Mouse (Mus musculus) limb, embryonic 15.5 days (tissue): Measurements from ENCODE around the gene Paxbp1. TPM values are rescaled to one million over a fixed set of nuclear protein-coding genes. Genes with fewer than 3 reads are reported as not detected.

Experiments used
- ATAC-seq: fragments of 200-750 bp; cut with Nextera tagmentation; 2 replicates; pipeline ENCODE4 v1.8.0; 2017; ENCODE audit warnings: low read depth, moderate TSS enrichment; ENCODE audit not compliant: insufficient number of reproducible peaks, low FRiP score, low TSS enrichment
- H3K27ac ChIP-seq: fragments of 300-500 bp; sonication (generic); 2 replicates; pipeline ENCODE4 v1.5.1; 2015; ENCODE audit warnings: moderate library complexity, mild to moderate bottlenecking, inconsistent platforms
- H3K27me3 ChIP-seq: fragments of 300-500 bp; sonication (generic); 2 replicates; pipeline ENCODE4 v1.6.1; 2015; ENCODE audit warnings: inconsistent platforms
- H3K36me3 ChIP-seq: fragments of 300-500 bp; sonication (generic); 2 replicates; pipeline ENCODE4 v1.6.1; 2015; ENCODE audit warnings: inconsistent platforms
- H3K4me1 ChIP-seq: fragments of 300-500 bp; sonication (generic); 2 replicates; pipeline ENCODE4 v1.6.1; 2015; ENCODE audit warnings: inconsistent platforms
- H3K4me2 ChIP-seq: fragments of 300-500 bp; sonication (generic); 2 replicates; pipeline ENCODE4 v1.6.1; 2015; ENCODE audit warnings: mild to moderate bottlenecking, inconsistent platforms
- H3K4me3 ChIP-seq: fragments of 300-500 bp; sonication (generic); 2 replicates; pipeline ENCODE4 v1.5.1; 2015; ENCODE audit warnings: mild to moderate bottlenecking, inconsistent platforms
- H3K9ac ChIP-seq: fragments of 300-500 bp; sonication (generic); 2 replicates; pipeline ENCODE4 v1.6.1; 2015; ENCODE audit warnings: inconsistent platforms
- H3K9me3 ChIP-seq: fragments of 300-500 bp; sonication (generic); 2 replicates; pipeline ENCODE4 v1.6.1; 2016; ENCODE audit warnings: inconsistent platforms
- WGBS: fragments of 180-500 bp; shearing (Covaris S2); methylation state at CpG from one replicate; pipeline ENCODE4 v1.1.7; 2015; 5-methylcytosine and 5-hydroxymethylcytosine counted together
- polyA plus RNA-seq: library from polyadenylated mRNA; unstranded; fragments of >200 nt; fragmentation: Nextera tagmentation; extraction: Ambion mirVana; gene quantifications from 2 replicates; pipeline ENCODE4 v1.2.1, GENCODE M21; 2015

Paxbp1 gene
- polyA plus RNA-seq, 1 experiment from 2014 or later = 55.1 TPM

DNA sequence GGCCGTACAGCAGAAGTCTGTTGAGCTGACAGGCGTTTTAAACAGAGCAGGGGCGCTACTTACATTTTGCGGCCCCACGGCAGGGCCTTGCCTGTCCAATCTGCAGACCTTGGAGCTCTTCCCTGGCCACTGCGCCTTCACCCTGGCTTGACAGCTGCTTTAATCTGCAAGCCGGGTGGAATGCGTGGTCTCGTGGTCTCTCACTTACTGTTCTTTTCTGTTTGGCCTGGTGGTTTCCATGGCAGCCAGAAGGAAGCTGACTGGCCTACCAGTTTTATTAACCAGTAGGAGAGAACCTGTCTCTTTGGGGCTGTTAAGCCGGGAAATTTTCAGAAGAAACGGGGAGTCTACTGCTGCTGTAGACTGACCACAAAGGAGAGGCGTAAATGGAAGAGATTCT is 24.6 kb upstream of the Paxbp1 start:
- 29% methylated on average over 12 of the region's 12 CpGs for WGBS
- H3K4me1 ChIP-seq = peaks cover 5% of the 10 kb centered on the region; the same call in 1 of the 2 replicates
- no peak overlapping the region for H3K27ac ChIP-seq
- H3K4me2 ChIP-seq = no peak overlapping the region
- H3K9ac ChIP-seq = no peak overlapping the region
- no peaks in the 10 kb centered on the region for H3K27me3 ChIP-seq
- no peak for ATAC-seq
- H3K36me3 ChIP-seq = no peaks in the 10 kb centered on the region
- no peaks in the 10 kb centered on the region for H3K9me3 ChIP-seq
- no peak overlapping the region for H3K4me3 ChIP-seq

DNA sequence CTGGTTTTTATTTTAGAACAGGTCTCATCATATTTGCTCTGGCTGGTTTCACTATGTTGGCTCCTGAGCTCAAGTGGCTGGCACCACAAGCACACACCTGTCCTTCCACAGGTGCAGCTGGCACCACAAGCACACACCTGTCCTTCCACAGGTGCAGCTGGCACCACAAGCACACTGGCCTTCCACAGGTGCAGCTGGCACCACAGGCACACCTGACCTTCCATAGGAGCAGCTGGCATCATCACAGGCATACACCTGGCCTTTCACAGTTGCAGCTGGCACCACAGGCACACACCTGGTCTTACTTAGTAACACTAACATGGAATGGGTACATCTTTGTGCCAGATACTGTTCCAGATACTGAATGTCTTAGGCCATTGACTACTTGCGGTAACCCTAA is 22.8 kb upstream of the Paxbp1 start:
- ATAC-seq = no peak
- no peak overlapping the region for H3K9ac ChIP-seq
- no peaks in the 10 kb centered on the region for H3K27me3 ChIP-seq
- H3K36me3 ChIP-seq = no peaks in the 10 kb centered on the region
- no peaks in the 10 kb centered on the region for H3K9me3 ChIP-seq
- WGBS = 98% methylated on average over 1 of the region's 1 CpGs
- no peak overlapping the region for H3K4me2 ChIP-seq
- peaks cover 5% of the 10 kb centered on the region; the same call in 1 of the 2 replicates for H3K4me1 ChIP-seq
- no peak overlapping the region for H3K27ac ChIP-seq
- H3K4me3 ChIP-seq = no peak overlapping the region

DNA sequence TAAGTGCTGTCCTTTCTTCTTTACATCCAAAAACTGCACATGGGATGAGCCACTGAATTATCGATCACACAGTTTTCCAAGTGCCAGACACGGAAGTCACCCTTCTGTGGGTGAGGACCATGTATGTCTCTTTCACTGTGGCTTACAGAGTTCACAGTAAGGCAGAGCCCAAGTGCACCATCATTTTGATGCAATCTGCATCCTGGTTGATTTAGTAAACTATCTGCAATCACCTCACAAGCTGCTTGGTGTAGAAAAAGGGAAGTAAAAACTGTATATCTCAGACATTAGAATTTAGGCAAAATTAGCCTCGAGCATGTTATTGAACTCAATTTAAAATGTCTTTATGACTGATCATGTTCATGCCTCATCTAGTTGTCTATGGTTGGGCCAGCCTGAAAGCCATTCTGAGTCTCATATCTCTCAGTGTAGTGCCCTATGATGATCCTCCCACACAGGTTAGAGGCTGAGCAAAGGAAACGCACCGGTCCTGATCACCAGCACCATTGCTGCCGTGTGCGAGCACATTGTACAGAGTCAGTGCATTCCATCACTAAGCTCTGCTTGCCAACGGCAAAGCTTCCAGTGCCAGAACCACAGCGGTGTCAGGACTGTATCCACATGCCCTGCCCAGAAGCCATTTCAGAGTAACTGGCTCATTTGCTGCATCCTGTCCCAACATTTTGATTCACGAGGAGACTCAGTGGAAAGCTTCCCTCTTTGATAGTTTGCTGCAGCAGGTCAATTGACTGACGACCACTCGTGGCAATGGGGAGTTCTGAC is 20.4 kb upstream of the Paxbp1 start:
- ATAC-seq = no peak
- Histone ChIP-seq H3K36me3 (no peaks in the 10 kb centered on the region), H3K4me3 (no peak overlapping the region), H3K9me3 (no peaks in the 10 kb centered on the region), H3K4me2 (no peak overlapping the region), H3K9ac (no peak overlapping the region), H3K4me1 (peaks cover 5% of the 10 kb centered on the region; the same call in 1 of the 2 replicates), H3K27ac (no peak overlapping the region), H3K27me3 (no peaks in the 10 kb centered on the region)
- 78% methylated on average over 12 of the region's 12 CpGs for WGBS

DNA sequence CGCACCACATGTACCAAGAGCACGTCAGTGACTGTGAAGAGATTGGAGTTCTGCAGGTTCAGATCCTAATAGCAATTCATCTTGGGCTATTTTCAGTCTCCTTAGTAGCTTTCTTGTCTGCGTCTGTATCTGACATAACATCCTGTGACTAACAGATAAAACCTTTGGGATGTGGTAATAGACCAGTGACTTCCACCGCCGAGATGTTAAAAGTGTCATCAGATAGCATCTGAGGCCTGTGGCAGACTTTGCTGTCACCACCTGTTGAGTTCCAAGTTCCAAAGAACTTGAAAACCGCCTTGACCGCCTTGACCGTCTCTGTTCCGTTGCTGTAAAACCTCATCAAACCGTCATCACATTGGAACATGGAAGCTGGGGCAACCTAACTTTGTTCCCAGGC is 19.4 kb upstream of the Paxbp1 start:
- no peak overlapping the region for H3K9ac ChIP-seq
- no peak overlapping the region for H3K27ac ChIP-seq
- H3K4me2 ChIP-seq = no peak overlapping the region
- H3K4me3 ChIP-seq = no peak overlapping the region
- no peaks in the 10 kb centered on the region for H3K36me3 ChIP-seq
- peaks cover 2% of the 10 kb centered on the region; the same call in 1 of the 2 replicates for H3K4me1 ChIP-seq
- no peak for ATAC-seq
- no peaks in the 10 kb centered on the region for H3K9me3 ChIP-seq
- no peaks in the 10 kb centered on the region for H3K27me3 ChIP-seq
- WGBS = 86% methylated on average over 10 of the region's 10 CpGs

DNA sequence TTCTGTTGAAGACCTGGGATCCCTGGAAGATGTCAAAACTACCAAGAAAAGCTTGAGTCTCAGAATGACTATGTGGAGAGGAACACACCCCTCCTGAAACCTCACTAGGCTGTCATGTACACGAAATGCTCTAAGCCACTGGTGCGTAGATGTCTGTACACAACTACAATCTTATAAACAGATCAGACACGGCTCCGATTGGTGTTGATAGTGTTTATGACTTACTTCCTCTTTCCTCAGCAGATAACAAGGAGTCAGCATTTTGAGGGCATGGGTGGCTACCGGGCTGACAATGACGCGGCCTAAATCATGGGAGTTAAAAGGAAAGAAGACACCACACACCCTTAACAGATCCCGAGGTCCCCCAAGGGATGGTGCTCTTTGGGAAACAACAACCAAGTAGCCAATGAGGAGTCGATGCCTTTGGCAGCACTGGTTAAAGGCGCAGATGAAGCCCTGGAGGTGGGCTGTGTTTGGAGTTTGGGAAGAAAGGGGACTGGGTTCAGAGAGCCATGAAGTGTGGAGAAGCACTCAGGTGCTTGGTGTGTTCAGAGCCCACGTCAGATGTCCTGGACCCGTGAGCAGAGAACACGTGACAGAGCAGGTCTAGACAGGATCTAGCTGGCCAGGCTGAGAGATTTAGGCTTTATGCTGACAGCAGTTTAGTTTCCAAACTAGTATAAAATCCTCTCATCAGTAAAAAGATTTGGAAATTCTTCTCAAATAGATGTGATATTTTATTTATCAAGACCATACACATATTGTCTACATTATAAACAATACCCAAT is 17.4 kb upstream of the Paxbp1 start:
- Histone ChIP-seq H3K27me3 (no peaks in the 10 kb centered on the region), H3K27ac (no peak overlapping the region), H3K36me3 (no peaks in the 10 kb centered on the region), H3K9ac (no peak overlapping the region), H3K4me2 (no peak overlapping the region), H3K4me3 (no peak overlapping the region), H3K4me1 (no peaks in the 10 kb centered on the region), H3K9me3 (no peaks in the 10 kb centered on the region)
- 69% methylated on average over 13 of the region's 13 CpGs for WGBS
- ATAC-seq = no peak

DNA sequence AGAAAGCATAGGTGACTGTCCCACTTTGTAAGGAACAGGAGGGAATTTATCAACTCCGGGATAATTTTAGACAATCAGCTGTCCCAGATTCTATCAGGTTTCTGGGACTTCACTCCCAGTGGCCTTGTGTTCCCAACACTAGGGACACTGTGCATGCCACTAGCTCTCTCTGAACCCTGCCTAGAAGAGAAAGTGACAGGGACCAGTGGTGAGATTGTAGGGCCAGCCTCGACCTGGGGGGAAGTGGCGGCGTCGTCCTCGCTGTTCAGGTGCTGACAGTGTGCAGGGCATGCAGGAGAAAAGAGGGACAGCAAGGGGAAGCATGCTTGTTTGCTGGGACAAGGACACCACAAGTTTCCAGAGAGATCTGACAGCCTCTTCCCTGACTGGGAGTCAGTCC is 13.4 kb upstream of the Paxbp1 start:
- 72% methylated on average over 6 of the region's 6 CpGs for WGBS
- no peaks in the 10 kb centered on the region for H3K27me3 ChIP-seq
- H3K9ac ChIP-seq = no peak overlapping the region
- no peak overlapping the region for H3K27ac ChIP-seq
- ATAC-seq = no peak
- peaks cover 11% of the 10 kb centered on the region; the same call in 1 of the 2 replicates for H3K4me1 ChIP-seq
- H3K4me2 ChIP-seq = no peak overlapping the region
- no peak overlapping the region for H3K4me3 ChIP-seq
- no peaks in the 10 kb centered on the region for H3K36me3 ChIP-seq
- no peaks in the 10 kb centered on the region for H3K9me3 ChIP-seq

DNA sequence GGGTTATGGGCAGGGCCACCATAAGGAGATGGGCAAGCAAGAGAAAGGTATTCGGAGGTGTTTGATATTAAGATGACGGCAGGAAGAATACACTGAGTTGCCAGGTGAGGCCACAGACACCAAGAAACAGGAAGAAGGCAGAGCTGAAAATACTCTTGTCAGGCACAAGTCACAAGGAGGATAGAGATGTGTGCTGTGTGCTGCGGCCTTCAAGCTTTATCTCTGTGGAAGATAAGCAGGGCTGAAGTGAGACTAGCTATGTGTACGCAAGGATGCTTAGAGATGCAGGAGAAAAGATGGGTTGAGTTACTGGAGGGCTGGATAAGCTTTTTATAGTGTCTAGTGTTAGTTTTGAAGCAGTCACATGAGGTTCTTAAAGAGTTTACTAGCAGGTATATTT is 12.9 kb upstream of the Paxbp1 start:
- 92% methylated on average over 4 of the region's 4 CpGs for WGBS
- Histone ChIP-seq H3K27me3 (no peaks in the 10 kb centered on the region), H3K27ac (no peak overlapping the region), H3K9ac (no peak overlapping the region), H3K4me1 (peaks cover 11% of the 10 kb centered on the region; the same call in 1 of the 2 replicates), H3K36me3 (no peaks in the 10 kb centered on the region), H3K4me2 (no peak overlapping the region), H3K9me3 (no peaks in the 10 kb centered on the region), H3K4me3 (no peak overlapping the region)
- no peak for ATAC-seq

DNA sequence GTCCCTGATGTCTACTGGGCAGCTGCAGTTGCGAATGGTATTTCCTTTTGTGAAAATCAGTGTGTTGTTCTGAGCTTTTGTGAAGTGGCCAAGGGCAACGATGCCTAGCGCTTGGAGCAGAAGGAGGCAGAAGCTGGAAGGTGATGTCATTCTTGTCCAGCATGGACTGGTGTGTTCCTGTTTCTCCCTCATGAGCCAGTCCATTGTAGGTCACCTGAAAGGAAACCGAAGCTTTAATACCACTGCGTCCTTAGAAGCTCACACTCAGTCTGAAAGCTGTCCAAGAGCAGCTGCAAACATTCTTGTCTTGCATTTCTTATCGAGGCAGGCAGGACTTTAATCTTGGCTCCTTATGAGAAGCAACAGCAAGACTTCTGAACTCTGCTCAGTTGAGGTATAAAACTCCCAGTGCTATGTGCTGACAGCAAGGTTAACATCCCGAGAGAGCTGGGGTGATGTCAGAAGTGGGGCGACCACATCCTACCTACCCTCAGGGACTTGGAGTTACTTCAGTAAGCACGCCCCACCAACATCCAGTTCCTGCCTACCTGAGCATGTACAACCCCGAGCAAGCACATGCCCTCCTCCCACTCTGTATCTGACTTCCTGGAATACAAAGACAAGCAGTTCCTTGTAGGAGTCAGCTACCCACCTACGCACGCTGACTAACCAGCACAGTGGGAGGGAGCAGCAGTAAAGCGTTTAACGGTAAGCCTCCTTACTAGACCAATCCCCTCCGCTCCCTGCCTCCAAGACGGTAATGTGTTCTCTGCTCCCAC is 11.9 kb upstream of the Paxbp1 start:
- Histone ChIP-seq H3K4me3 (no peak overlapping the region), H3K9me3 (no peaks in the 10 kb centered on the region), H3K36me3 (no peaks in the 10 kb centered on the region), H3K27me3 (no peaks in the 10 kb centered on the region), H3K4me1 (peaks cover 11% of the 10 kb centered on the region; the same call in 1 of the 2 replicates), H3K9ac (no peak overlapping the region), H3K27ac (no peak overlapping the region), H3K4me2 (0 out of 2 replicates have a peak overlapping the region, but pooled peaks have one; percentile 11)
- ATAC-seq = no peak
- 39% methylated on average over 16 of the region's 16 CpGs for WGBS

DNA sequence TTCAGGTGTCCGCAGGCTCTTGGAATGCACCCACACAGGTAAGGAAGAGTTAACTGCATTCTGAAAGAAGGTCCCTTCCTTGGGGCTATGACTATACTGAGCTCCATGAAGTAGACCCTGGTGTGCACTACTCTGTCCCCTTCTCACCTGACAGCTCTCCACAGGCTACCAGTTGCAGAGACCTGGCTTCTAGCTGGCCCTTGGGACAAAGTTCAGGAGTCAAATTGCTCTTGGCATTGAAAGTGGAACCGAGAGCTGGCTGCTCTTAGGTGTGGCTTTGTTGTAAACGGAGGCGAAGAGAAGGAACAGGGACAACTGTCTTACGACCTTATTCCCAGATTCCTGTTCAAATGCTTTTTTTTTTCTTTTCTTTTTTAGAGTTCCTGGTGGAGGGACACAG is 10.8 kb upstream of the Paxbp1 start:
- Histone ChIP-seq H3K9ac (no peak overlapping the region), H3K9me3 (no peaks in the 10 kb centered on the region), H3K27ac (no peak overlapping the region), H3K27me3 (no peaks in the 10 kb centered on the region), H3K4me3 (no peak overlapping the region), H3K4me1 (peaks cover 11% of the 10 kb centered on the region; the same call in 1 of the 2 replicates), H3K4me2 (no peak overlapping the region), H3K36me3 (no peaks in the 10 kb centered on the region)
- ATAC-seq = no peak
- WGBS = 59% methylated on average over 5 of the region's 5 CpGs

DNA sequence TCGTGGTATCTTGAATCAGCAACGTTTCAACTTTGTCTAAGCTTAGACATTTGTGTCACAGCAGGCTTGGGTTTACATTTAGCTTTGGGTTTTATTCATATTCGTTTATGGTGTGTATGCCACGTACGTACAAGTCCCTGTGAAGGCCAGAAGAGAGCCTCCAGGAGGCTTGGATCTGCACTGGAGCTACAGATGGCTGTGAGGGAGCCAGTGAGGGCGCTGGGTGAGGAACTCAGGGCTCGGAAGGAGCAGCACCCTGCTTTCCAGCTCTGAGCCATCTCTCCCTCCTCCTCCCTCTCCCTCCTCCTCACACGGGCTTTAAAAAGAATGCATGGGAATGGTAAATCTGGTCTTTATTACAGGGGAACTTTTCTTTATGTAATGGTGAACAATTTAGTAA is 9.3 kb upstream of the Paxbp1 start:
- Histone ChIP-seq H3K4me3 (no peak overlapping the region), H3K9me3 (no peaks in the 10 kb centered on the region), H3K4me1 (peaks cover 11% of the 10 kb centered on the region; the same call in 1 of the 2 replicates), H3K4me2 (no peak overlapping the region), H3K36me3 (no peaks in the 10 kb centered on the region), H3K27me3 (no peaks in the 10 kb centered on the region), H3K9ac (no peak overlapping the region), H3K27ac (no peak overlapping the region)
- ATAC-seq = no peak
- WGBS = 40% methylated on average over 8 of the region's 8 CpGs

DNA sequence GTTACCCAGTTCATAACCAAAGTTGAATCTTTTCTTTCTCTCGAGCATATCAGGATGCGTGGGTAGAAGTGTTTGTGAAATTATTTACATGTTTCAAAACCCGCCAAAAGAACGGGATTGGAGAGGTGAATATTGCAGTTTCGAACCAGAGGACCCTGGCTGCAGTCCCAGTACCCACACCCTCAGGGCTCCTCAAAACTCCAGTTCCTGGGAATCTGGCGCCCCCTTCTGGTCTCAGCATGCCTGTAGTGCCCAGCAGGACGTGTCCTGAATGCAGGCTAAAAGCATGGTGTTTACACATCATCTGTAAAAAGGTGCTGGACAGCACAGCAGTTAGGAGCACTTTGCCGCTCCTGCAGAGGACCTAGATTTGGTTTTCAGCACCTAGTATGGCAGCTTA is 1.2 kb upstream of the Paxbp1 start:
- Histone ChIP-seq H3K27ac (no peak overlapping the region), H3K27me3 (no peaks in the 10 kb centered on the region), H3K9me3 (no peaks in the 10 kb centered on the region), H3K4me2 (no peak overlapping the region), H3K4me1 (peaks cover 3% of the 10 kb centered on the region), H3K9ac (no peak overlapping the region), H3K4me3 (peak overlapping the region; percentile 98), H3K36me3 (peaks cover 8% of the 10 kb centered on the region; the same call in 1 of the 2 replicates)
- 58% methylated on average over 8 of the region's 8 CpGs for WGBS
- ATAC-seq = no peak
